Mouse (Mus musculus): ENCODE measurements around the gene Slc29a2. TPM values are rescaled to one million over a fixed set of nuclear protein-coding genes. Genes with fewer than 3 reads are reported as not detected.

The Slc29a2 gene
- polyA plus RNA-seq, 1 experiment from 2014 or later = 6.4 TPM

DNA sequence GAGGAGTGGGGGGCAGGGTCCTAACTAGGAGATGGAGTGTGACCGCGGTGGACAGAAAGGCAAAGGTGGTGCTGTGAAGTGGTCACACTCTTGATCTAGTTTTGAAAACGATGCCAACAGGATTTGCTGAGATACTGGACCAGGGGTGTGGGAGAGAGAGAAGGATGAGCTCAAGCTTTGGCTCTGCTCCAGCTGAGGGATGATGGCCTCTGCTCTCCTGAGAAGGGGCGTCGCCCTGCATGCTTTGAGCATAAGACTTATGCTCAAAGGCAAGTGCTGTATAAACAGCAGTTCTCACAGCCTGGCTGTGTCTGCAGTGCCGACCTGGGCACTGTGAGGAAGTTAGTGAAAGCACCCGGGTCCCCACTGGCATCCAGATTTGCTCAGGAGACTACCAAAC is 41.4 kb downstream of the Slc29a2 start:
- no peak for ATAC-seq (ENCODE audit: low FRiP score, low TSS enrichment)
- Histone ChIP-seq H3K9ac (replicated peaks; ENCODE audit: low read length) (no peak overlapping the region), H3K4me3 (ENCODE audit: low read length) (no peak overlapping the region), H3K27ac (ENCODE audit: low read length) (no peak overlapping the region), H3K36me3 (ENCODE audit: insufficient read depth, low read length) (no peaks in the 10 kb centered on the region), H3K9me3 (ENCODE audit: low read length) (no peaks in the 10 kb centered on the region), H3K4me2 (replicated peaks; ENCODE audit: low read depth, low read length) (no peak overlapping the region), H3K4me1 (ENCODE audit: insufficient read depth, low read length) (peaks cover 54% of the 10 kb centered on the region), H3K27me3 (ENCODE audit: insufficient read depth, low read length) (peaks cover 15% of the 10 kb centered on the region)
- 54% methylated on average over 7 of the region's 7 CpGs for WGBS

DNA sequence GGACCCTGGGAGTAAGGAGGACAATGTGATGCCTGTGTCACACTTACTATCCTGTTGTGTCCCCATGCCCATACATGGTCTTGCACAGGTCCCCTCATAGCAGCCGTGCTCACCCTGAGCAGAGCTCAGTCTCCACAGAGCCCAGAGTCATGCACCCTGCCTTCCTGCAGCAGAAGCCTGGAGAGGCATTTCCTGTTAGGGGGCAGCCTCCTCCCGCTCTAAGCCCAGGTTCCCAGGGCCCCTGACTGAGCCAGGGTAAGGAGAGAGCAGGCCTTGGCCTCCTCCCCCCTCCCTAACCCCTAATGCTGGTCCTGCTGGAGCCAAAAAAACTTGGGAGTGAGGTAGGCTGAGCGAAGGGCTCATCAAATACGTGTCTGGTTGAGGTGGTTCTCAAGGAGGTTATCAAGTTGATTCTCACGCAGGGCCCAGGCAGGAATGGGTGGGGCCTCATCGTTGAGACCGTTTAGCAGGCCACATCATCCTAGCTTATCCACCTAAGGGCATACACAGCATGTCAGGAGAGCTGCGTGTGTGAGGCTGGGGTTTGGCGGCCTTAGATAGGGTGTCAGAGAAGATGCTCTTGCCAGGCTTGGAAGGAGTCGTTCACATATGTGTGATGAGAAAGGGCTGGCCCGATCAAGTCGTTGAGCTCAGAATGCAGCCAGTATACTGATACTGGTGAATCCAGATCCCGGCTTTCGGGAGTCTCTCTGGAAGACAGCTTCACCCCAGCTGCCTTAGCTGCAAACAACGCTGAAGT is 43.6 kb downstream of the Slc29a2 start:
- 6% methylated on average over 15 of the region's 15 CpGs for WGBS
- Histone ChIP-seq H3K36me3 (ENCODE audit: insufficient read depth, low read length) (no peaks in the 10 kb centered on the region), H3K27me3 (ENCODE audit: insufficient read depth, low read length) (peaks cover 20% of the 10 kb centered on the region), H3K9ac (replicated peaks; ENCODE audit: low read length) (peak overlapping the region; percentile 78), H3K9me3 (ENCODE audit: low read length) (no peaks in the 10 kb centered on the region), H3K4me1 (ENCODE audit: insufficient read depth, low read length) (peaks cover 51% of the 10 kb centered on the region), H3K4me3 (ENCODE audit: low read length) (peak overlapping the region; percentile 62), H3K4me2 (replicated peaks; ENCODE audit: low read depth, low read length) (peak overlapping the region; percentile 77), H3K27ac (ENCODE audit: low read length) (peak overlapping the region; percentile 94)
- ATAC-seq (ENCODE audit: low FRiP score, low TSS enrichment) = peak; percentile 8; the same call in 1 of the 2 replicates

DNA sequence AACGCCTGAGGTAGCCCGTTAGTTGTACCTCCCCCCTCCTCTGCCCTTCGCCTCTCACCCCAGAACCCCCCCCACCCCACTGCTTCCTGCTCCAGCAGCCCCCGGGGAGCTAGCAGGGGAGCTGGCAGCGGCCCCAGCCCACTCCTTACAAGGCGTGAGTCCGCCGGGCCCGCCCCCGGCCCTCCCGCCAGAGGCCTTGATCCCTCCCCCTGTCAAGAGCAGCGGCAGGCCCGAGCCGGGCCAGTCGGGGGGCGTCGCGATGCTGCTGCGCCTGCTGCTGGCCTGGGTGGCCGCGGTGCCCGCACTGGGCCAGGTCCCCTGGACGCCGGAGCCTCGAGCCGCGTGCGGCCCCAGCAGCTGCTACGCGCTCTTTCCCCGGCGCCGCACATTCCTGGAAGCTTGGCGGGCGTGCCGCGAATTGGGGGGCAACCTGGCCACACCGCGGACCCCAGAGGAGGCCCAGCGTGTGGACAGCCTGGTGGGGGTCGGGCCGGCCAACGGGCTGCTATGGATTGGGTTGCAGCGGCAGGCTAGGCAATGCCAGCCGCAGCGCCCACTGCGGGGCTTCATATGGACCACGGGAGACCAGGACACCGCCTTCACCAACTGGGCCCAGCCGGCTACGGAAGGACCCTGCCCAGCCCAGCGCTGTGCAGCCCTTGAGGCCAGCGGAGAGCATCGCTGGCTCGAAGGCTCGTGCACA is 44.4 kb downstream of the Slc29a2 start, which contains the start of gene Cd248:
Gene Cd248, plus strand, starts transcription at position 212 of the 703 bp plus-strand sequence.
- Histone ChIP-seq H3K4me3 (ENCODE audit: low read length) (peak within 1 kb of the TSS; percentile 62), H3K27me3 (ENCODE audit: insufficient read depth, low read length) (peaks cover 20% of the 10 kb centered on the region), H3K9ac (replicated peaks; ENCODE audit: low read length) (peak within 1 kb of the TSS; percentile 78), H3K36me3 (ENCODE audit: insufficient read depth, low read length) (no peaks in the 10 kb centered on the region), H3K4me2 (replicated peaks; ENCODE audit: low read depth, low read length) (peak within 1 kb of the TSS; percentile 77), H3K9me3 (ENCODE audit: low read length) (no peaks in the 10 kb centered on the region), H3K27ac (ENCODE audit: low read length) (peak within 1 kb of the TSS; percentile 94), H3K4me1 (ENCODE audit: insufficient read depth, low read length) (peaks cover 58% of the 10 kb centered on the region)
- WGBS = 2% methylated on average over 43 of the region's 56 CpGs
- ATAC-seq (ENCODE audit: low FRiP score, low TSS enrichment) = peak; percentile 64

DNA sequence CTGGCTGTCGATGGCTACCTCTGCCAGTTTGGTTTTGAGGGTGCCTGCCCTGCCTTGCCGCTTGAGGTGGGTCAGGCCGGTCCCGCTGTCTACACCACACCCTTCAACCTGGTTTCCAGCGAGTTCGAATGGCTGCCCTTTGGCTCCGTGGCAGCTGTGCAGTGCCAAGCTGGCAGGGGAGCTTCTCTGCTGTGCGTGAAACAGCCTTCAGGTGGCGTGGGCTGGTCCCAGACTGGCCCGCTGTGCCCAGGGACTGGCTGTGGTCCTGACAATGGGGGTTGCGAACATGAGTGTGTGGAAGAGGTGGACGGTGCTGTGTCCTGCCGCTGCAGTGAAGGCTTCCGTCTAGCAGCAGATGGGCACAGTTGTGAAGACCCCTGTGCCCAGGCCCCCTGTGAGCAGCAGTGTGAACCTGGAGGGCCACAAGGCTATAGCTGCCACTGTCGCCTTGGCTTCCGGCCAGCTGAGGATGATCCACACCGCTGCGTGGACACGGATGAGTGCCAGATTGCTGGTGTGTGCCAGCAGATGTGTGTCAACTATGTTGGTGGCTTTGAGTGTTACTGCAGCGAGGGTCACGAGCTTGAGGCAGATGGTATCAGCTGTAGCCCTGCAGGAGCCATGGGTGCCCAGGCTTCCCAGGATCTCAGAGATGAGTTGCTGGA is 45.0 kb downstream of the Slc29a2 start:
- no peaks in the 10 kb centered on the region for H3K36me3 ChIP-seq (ENCODE audit: insufficient read depth, low read length)
- no peaks in the 10 kb centered on the region for H3K9me3 ChIP-seq (ENCODE audit: low read length)
- WGBS = 21% methylated on average over 21 of the region's 21 CpGs
- peak overlapping the region; percentile 56 for H3K27ac ChIP-seq (ENCODE audit: low read length)
- peaks cover 58% of the 10 kb centered on the region for H3K4me1 ChIP-seq (ENCODE audit: insufficient read depth, low read length)
- H3K4me3 ChIP-seq (ENCODE audit: low read length) = peak overlapping the region; percentile 62
- peak overlapping the region; percentile 77 for H3K4me2 ChIP-seq (replicated peaks; ENCODE audit: low read depth, low read length)
- H3K27me3 ChIP-seq (ENCODE audit: insufficient read depth, low read length) = peaks cover 22% of the 10 kb centered on the region
- H3K9ac ChIP-seq (replicated peaks; ENCODE audit: low read length) = peak overlapping the region; percentile 78
- ATAC-seq (ENCODE audit: low FRiP score, low TSS enrichment) = no peak

DNA sequence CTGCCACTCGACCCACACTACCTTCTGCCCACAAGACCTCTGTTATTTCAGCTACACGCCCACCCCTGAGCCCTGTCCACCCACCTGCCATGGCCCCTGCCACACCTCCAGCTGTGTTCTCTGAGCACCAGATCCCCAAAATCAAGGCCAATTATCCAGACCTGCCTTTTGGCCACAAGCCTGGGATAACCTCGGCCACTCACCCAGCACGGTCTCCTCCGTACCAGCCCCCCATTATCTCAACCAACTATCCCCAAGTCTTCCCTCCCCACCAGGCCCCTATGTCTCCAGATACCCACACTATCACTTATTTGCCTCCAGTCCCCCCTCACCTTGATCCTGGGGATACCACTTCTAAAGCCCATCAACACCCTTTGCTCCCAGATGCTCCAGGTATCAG is 45.8 kb downstream of the Slc29a2 start:
- Histone ChIP-seq H3K27ac (ENCODE audit: low read length) (no peak overlapping the region), H3K4me1 (ENCODE audit: insufficient read depth, low read length) (peaks cover 58% of the 10 kb centered on the region), H3K9ac (replicated peaks; ENCODE audit: low read length) (no peak overlapping the region), H3K4me3 (ENCODE audit: low read length) (peak overlapping the region; percentile 62), H3K27me3 (ENCODE audit: insufficient read depth, low read length) (peaks cover 22% of the 10 kb centered on the region), H3K36me3 (ENCODE audit: insufficient read depth, low read length) (no peaks in the 10 kb centered on the region), H3K4me2 (replicated peaks; ENCODE audit: low read depth, low read length) (peak overlapping the region; percentile 77), H3K9me3 (ENCODE audit: low read length) (no peaks in the 10 kb centered on the region)
- no peak for ATAC-seq (ENCODE audit: low FRiP score, low TSS enrichment)
- 74% methylated on average over 5 of the region's 5 CpGs for whole genome bisulfite sequencing

DNA sequence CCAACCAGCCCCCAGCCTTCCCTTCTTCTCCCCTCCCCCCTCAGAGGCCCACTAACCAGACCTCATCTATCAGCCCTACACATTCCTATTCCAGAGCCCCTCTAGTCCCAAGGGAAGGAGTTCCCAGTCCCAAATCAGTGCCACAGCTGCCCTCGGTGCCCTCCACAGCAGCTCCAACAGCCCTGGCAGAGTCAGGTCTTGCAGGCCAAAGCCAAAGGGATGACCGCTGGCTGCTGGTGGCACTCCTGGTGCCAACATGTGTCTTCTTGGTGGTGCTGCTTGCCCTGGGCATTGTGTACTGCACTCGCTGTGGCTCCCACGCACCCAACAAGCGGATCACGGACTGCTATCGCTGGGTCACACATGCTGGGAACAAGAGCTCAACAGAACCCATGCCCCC is 46.3 kb downstream of the Slc29a2 start:
- WGBS = 80% methylated on average over 7 of the region's 7 CpGs
- H3K27me3 ChIP-seq (ENCODE audit: insufficient read depth, low read length) = peaks cover 22% of the 10 kb centered on the region
- 0 out of 2 replicates have a peak overlapping the region, but pooled peaks have one; percentile 54 for H3K27ac ChIP-seq (ENCODE audit: low read length)

DNA sequence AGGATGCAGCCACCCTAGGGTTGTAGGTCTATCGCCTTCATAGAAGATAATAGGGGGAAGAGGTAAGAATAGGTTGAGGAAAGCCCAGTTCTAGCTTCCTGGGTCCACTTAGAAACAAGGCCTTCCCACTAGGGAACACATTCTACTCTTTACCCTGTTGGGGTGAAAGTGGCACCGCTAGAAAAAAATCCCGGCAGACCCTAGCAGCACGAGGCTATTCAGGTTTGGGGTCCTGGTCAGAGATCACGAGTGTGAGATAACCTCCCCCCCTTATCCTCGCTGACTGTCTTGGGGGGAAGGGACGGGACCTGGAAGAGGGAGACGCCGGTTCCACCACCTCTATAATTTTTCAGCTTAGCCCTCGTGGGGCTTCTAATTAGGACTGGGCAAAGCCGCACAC is 47.4 kb downstream of the Slc29a2 start:
- Histone ChIP-seq H3K4me1 (ENCODE audit: insufficient read depth, low read length) (peaks cover 52% of the 10 kb centered on the region), H3K4me2 (replicated peaks; ENCODE audit: low read depth, low read length) (peak overlapping the region; percentile 77), H3K36me3 (ENCODE audit: insufficient read depth, low read length) (no peaks in the 10 kb centered on the region), H3K9me3 (ENCODE audit: low read length) (no peaks in the 10 kb centered on the region), H3K4me3 (ENCODE audit: low read length) (peak overlapping the region; percentile 62), H3K27ac (ENCODE audit: low read length) (peak overlapping the region; percentile 86), H3K9ac (replicated peaks; ENCODE audit: low read length) (peak overlapping the region; percentile 61), H3K27me3 (ENCODE audit: insufficient read depth, low read length) (peaks cover 22% of the 10 kb centered on the region)
- no peak for ATAC-seq (ENCODE audit: low FRiP score, low TSS enrichment)
- WGBS = 11% methylated on average over 11 of the region's 11 CpGs

More for the DNA sequence above, 46.3 kb downstream of the Slc29a2 start:
- Histone ChIP-seq H3K4me1 (ENCODE audit: insufficient read depth, low read length) (peaks cover 55% of the 10 kb centered on the region), H3K9ac (replicated peaks; ENCODE audit: low read length) (peak overlapping the region; percentile 42), H3K36me3 (ENCODE audit: insufficient read depth, low read length) (no peaks in the 10 kb centered on the region), H3K4me3 (ENCODE audit: low read length) (peak overlapping the region; percentile 62), H3K9me3 (ENCODE audit: low read length) (no peaks in the 10 kb centered on the region), H3K4me2 (replicated peaks; ENCODE audit: low read depth, low read length) (peak overlapping the region; percentile 77)
- no peak for ATAC-seq (ENCODE audit: low FRiP score, low TSS enrichment)

DNA sequence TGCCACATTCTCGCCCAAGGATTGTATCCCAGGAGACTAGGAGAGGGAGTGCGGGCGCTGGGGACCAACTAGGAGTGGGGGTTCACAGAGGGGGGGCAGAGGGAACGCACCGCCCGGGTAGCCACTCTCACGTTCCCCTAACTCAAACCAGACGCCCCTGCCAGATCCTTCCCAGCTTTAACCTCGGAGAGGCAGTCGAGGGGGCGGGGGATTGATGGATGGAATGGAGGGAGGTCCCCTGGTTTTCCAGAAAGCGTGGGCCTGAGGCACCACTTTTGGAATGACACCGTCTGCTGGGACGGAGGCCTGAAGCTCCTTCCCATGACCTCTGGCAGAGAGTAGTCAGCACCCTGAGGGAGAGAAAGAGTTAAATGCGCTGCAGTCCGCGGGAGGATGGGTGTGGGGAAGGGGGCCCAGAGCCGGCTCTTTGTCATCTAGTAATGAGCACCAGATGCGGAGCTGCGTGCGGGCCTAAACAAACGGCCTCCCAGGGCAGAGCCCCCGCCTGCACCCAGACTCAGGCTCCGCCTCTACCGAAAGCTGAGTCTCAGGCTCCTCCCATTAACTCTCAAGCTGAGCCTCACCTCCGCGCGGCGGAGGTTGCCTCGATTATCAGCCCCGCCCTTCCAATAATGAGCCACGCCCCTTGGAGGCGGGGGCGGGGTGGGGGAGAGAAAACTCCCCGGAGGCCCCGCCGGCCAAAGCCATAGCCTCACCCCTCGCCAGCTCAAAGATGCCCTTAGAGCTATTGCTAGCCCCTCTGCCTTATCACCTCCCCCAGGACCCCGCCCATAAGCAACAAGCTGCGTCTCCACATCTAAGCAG is 48.1 kb downstream of the Slc29a2 start:
- H3K4me1 ChIP-seq (ENCODE audit: insufficient read depth, low read length) = peaks cover 51% of the 10 kb centered on the region
- peaks cover 22% of the 10 kb centered on the region for H3K27me3 ChIP-seq (ENCODE audit: insufficient read depth, low read length)
- H3K9ac ChIP-seq (replicated peaks; ENCODE audit: low read length) = peak overlapping the region; percentile 61
- under 1% methylated on average over 39 of the region's 40 CpGs for WGBS
- peak overlapping the region; percentile 88 for H3K27ac ChIP-seq (ENCODE audit: low read length)
- peak overlapping the region; percentile 77 for H3K4me2 ChIP-seq (replicated peaks; ENCODE audit: low read depth, low read length)
- no peaks in the 10 kb centered on the region for H3K9me3 ChIP-seq (ENCODE audit: low read length)
- no peaks in the 10 kb centered on the region for H3K36me3 ChIP-seq (ENCODE audit: insufficient read depth, low read length)
- H3K4me3 ChIP-seq (ENCODE audit: low read length) = peak overlapping the region; percentile 62
- ATAC-seq (ENCODE audit: low FRiP score, low TSS enrichment) = peak; percentile 77

DNA sequence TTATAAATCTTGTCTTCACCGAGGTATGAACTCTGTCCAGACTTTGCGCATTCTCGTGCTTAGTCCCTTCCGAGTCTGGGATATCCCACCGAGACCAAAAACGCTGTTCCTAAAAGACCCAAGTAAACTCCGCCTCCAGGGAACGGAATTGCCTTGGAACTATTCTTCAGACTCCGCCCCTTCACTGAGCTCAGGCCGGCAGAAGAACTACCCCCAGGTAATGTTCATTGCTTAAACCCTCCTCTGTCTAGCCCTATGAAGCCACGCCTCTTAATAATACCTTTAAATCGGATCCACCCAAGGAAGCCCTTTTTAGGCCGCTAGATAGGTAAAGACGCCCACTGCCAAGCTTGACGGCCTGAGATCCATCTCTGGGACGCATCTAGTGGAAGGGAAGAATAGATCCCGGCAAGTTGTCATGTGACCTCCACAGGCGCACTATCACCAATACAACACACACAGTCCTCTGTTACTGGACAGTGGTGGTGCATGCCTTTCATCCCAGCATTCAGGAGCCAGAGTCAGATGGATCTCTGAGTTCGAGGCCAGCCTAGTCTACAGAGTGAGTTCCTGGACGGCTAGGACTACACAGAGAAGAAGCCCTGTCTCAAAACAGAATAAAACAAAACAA is 48.8 kb downstream of the Slc29a2 start:
- Histone ChIP-seq H3K9me3 (ENCODE audit: low read length) (no peaks in the 10 kb centered on the region), H3K27ac (ENCODE audit: low read length) (peak overlapping the region; percentile 88), H3K36me3 (ENCODE audit: insufficient read depth, low read length) (no peaks in the 10 kb centered on the region), H3K4me2 (replicated peaks; ENCODE audit: low read depth, low read length) (peak overlapping the region; percentile 77), H3K9ac (replicated peaks; ENCODE audit: low read length) (peak overlapping the region; percentile 61), H3K4me3 (ENCODE audit: low read length) (peak overlapping the region; percentile 62), H3K27me3 (ENCODE audit: insufficient read depth, low read length) (peaks cover 18% of the 10 kb centered on the region), H3K4me1 (ENCODE audit: insufficient read depth, low read length) (peaks cover 44% of the 10 kb centered on the region)
- peak; percentile 21 for ATAC-seq (ENCODE audit: low FRiP score, low TSS enrichment)
- WGBS = 2% methylated on average over 20 of the region's 20 CpGs

All from kidney, embryonic 16.5 days (tissue).